Mouse (Mus musculus) ES-Bruce4 (cell line): Measurements from ENCODE around the gene Ache.

Experiments used
- CTCF ChIP-seq: IDR thresholded peaks from one replicate; pipeline ENCODE4 v1.8.1; 2011; ENCODE audit warnings: low read depth, low read length
- EP300 ChIP-seq: IDR thresholded peaks from 2 replicates; pipeline ENCODE4 v1.6.1; 2011; ENCODE audit warnings: low read depth, low read length; ENCODE audit not compliant: insufficient read depth
- POLR2A ChIP-seq: IDR thresholded peaks from one replicate; pipeline ENCODE4 v1.8.1; 2011; ENCODE audit warnings: low read length; ENCODE audit not compliant: insufficient read depth

DNA sequence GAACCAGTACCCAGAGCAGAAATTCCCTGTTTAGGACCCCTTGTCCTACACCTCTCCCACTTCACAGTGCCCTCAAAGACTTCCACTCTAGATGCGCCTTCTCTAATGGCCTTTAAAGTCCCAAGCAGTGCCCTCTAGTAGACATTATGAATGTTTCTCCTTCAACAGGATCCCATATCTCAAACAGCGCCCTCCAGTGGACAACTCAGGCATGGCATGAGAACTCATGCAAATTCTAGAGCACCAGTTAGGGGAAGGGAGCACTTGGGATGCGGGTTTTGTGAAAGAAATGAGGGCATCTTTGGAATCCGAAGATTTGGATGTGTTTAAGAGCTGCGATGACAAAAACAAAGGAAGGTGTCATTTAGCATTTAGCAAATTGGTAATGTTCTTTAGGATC is 2.3 kb upstream of the Ache start:
- TF ChIP-seq POLR2A, result no peak
- TF ChIP-seq CTCF, result peak; percentile 36
- TF ChIP-seq EP300, result no peak
